ENCODE assay signal across 41 mouse cellular contexts in the genomic region with DNA sequence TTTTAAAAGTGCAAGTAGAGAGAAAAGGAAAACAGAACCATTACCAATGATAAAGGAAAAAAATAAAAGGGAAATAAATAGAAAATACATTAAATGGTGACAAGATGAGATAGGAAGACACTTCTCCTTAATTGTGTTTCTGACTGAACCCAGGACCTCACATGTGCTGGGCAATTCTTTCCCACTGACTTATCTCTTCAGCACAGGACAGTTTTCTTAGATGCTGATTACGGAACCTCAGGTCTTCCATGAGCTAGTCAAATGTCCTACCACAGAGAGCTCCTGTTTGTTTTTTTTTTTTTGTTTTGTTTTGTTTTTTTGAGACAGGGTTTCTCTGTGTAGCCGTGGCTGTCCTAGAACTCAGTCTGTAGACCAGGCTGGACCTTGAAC. TPM values are rescaled to one million over a fixed set of nuclear protein-coding genes. Genes with fewer than 3 reads are reported as not detected.
DNase-seq lines count a peak whose midpoint lies in the region; ATAC-seq lines count a peak whose summit lies in the region.
"Had no signal": no experiment of that assay in that cellular context is flagged by ENCODE, and none has a peak within 500 bp of the region (broad histone marks: within the 10 kb centered on the region; RNA-seq: fewer than 3 reads in every experiment).

No protein-coding gene starts in this region.

- H3K36me3 ChIP-seq in heart, embryonic 11.5 days (ENCODE audit: control insufficient read depth, insufficient read depth, low read length), result no peaks in the 10 kb centered on the region
- no peaks in the 10 kb centered on the region for H3K36me3 ChIP-seq in liver, embryonic 11.5 days (ENCODE audit: control insufficient read depth, insufficient read depth, low read length)
- no peaks in the 10 kb centered on the region for H3K36me3 ChIP-seq in liver, embryonic 16.5 days (ENCODE audit: control insufficient read depth, insufficient read depth)
- H3K36me3 ChIP-seq: embryonic facial prominence, embryonic 13.5 days; forebrain, embryonic 12.5 days; heart, embryonic 13.5 days; limb, embryonic 12.5 days had no signal

- ATAC-seq in heart, embryonic 11.5 days (replicated peaks; ENCODE audit: insufficient number of reproducible peaks, low FRiP score, low TSS enrichment), result peak; percentile 55; the same call in 1 of the 2 replicates
- peak; percentile 92 for ATAC-seq in liver, embryonic 11.5 days (replicated peaks; ENCODE audit: low FRiP score)
- peak; percentile 90 for ATAC-seq in liver, embryonic 16.5 days (ENCODE audit: low read depth)
- ATAC-seq: forebrain, postnatal 0 days; intestine, postnatal 0 days; midbrain, embryonic 16.5 days had no signal

- no peak overlapping the region for H3K27ac ChIP-seq in heart, embryonic 11.5 days (ENCODE audit: low read depth, low read length)
- peak overlapping the region; percentile 79; the same call in 1 of the 2 replicates for H3K27ac ChIP-seq in liver, embryonic 11.5 days (ENCODE audit: low read depth, low read length)
- peak overlapping the region; percentile 82 for H3K27ac ChIP-seq in liver, embryonic 16.5 days (ENCODE audit: low read length)
- H3K27ac ChIP-seq: embryonic facial prominence, embryonic 13.5 days; forebrain, embryonic 12.5 days; heart, embryonic 13.5 days; hindbrain, embryonic 14.5 days; limb, embryonic 12.5 days had no signal

- no peaks in the 10 kb centered on the region for H3K4me1 ChIP-seq in heart, embryonic 11.5 days (ENCODE audit: control insufficient read depth, insufficient read depth, low read length)
- no peaks in the 10 kb centered on the region; the same call in none of the 2 replicates for H3K4me1 ChIP-seq in liver, embryonic 11.5 days (replicated peaks; ENCODE audit: control insufficient read depth, insufficient read depth, low read length)
- H3K4me1 ChIP-seq in liver, embryonic 16.5 days (ENCODE audit: control insufficient read depth, low read depth, low read length), result peaks cover 8% of the 10 kb centered on the region
- H3K4me1 ChIP-seq: embryonic facial prominence, embryonic 13.5 days; forebrain, embryonic 12.5 days; limb, embryonic 12.5 days had no signal

- whole genome bisulfite sequencing in heart, embryonic 11.5 days (ENCODE audit: insufficient replicate concordance), result 76% methylated on average over 2 of the region's 2 CpGs
- 48% methylated on average over 2 of the region's 2 CpGs for WGBS in liver, embryonic 11.5 days
- WGBS in liver, embryonic 16.5 days (ENCODE audit: insufficient replicate concordance), result 46% methylated on average over 2 of the region's 2 CpGs

- no peak overlapping the region for H3K4me3 ChIP-seq in heart, embryonic 11.5 days (ENCODE audit: low read depth, low read length)
- H3K4me3 ChIP-seq in liver, embryonic 11.5 days (ENCODE audit: low read depth, low read length), result no peak overlapping the region
- no peak overlapping the region for H3K4me3 ChIP-seq in liver, embryonic 16.5 days (ENCODE audit: low read depth, low read length)
- H3K4me3 ChIP-seq: embryonic facial prominence, embryonic 13.5 days; erythroblast, embryonic 14.5 days; forebrain, embryonic 12.5 days; heart, embryonic 13.5 days; limb, embryonic 12.5 days had no signal

- H3K4me2 ChIP-seq in heart, embryonic 11.5 days, result no peak overlapping the region
- H3K4me2 ChIP-seq in liver, embryonic 11.5 days, result peak overlapping the region; percentile 31; the same call in 1 of the 2 replicates
- peak overlapping the region; percentile 36 for H3K4me2 ChIP-seq in liver, embryonic 16.5 days (ENCODE audit: low read depth, low read length)
- H3K4me2 ChIP-seq: embryonic facial prominence, embryonic 13.5 days; forebrain, embryonic 12.5 days; heart, embryonic 13.5 days; hindbrain, embryonic 14.5 days; limb, embryonic 12.5 days; midbrain, embryonic 11.5 days had no signal

- no peak overlapping the region for H3K9ac ChIP-seq in heart, embryonic 11.5 days (ENCODE audit: low read depth, low read length)
- no peak overlapping the region for H3K9ac ChIP-seq in liver, embryonic 11.5 days (ENCODE audit: low read depth, low read length)
- H3K9ac ChIP-seq in liver, embryonic 16.5 days (ENCODE audit: low read depth, low read length), result no peak overlapping the region
- H3K9ac ChIP-seq: embryonic facial prominence, embryonic 13.5 days; forebrain, embryonic 12.5 days; forebrain, postnatal 0 days; heart, embryonic 13.5 days; hindbrain, embryonic 14.5 days; limb, embryonic 12.5 days had no signal

- no peaks in the 10 kb centered on the region for H3K27me3 ChIP-seq in heart, embryonic 11.5 days (ENCODE audit: control insufficient read depth, insufficient read depth, low read length)
- no peaks in the 10 kb centered on the region; the same call in 1 of the 2 replicates for H3K27me3 ChIP-seq in liver, embryonic 11.5 days (replicated peaks; ENCODE audit: control insufficient read depth, insufficient read depth, low read length)
- no peaks in the 10 kb centered on the region for H3K27me3 ChIP-seq in liver, embryonic 16.5 days (ENCODE audit: control insufficient read depth, insufficient read depth, low read depth, low read length)
- H3K27me3 ChIP-seq: CH12.LX; heart, embryonic 13.5 days had no signal

- no peak for DNase-seq in heart, adult 8-10 months (ENCODE audit: low spot score)
- DNase-seq in liver, embryonic 11.5 days (ENCODE audit: low spot score), result no peak
- DNase-seq in heart, adult 9 months (ENCODE audit: low spot score in 2 of 2), result no peak
- DNase-seq in left cerebral cortex, adult 9 months (ENCODE audit: low spot score in 2 of 2), result no peak
- no peak for DNase-seq in embryo, embryonic 10.5 days (ENCODE audit: low spot score)
- no peak for DNase-seq in frontal cortex, postnatal 14 days (ENCODE audit: low spot score in 2 of 2)
- DNase-seq: adrenal gland, adult 2 months; cerebellum, adult 9-10 months; cerebellum, postnatal 36 days; forebrain, postnatal 0 days; gastrocnemius, postnatal 14 days; heart, postnatal 10 days; kidney, adult 9 months; kidney, postnatal 10 days; lung, adult 2 months; lung, postnatal 14 days; right cerebral cortex, adult 18-20 months; spleen, adult 18-20 months; thymus, postnatal 14 days had no signal

- no peaks in the 10 kb centered on the region for H3K9me3 ChIP-seq in heart, embryonic 11.5 days (replicated peaks; ENCODE audit: control insufficient read depth, low read length)
- no peaks in the 10 kb centered on the region; the same call in 1 of the 2 replicates for H3K9me3 ChIP-seq in liver, embryonic 11.5 days (ENCODE audit: control insufficient read depth, low read length)
- H3K9me3 ChIP-seq in liver, embryonic 16.5 days (replicated peaks; ENCODE audit: control insufficient read depth, low read length), result 0 out of 2 replicates have a peak, but pooled peaks cover 2% of the 10 kb centered on the region
- H3K9me3 ChIP-seq: embryonic facial prominence, embryonic 13.5 days; forebrain, embryonic 12.5 days; limb, embryonic 12.5 days had no signal

RNA-seq across cellular contexts. Expression of a gene that starts 10.9 kb away (rescaled TPM):
- polyA plus RNA-seq in heart, embryonic 11.5 days (2014; fragmentation: Nextera tagmentation; extraction: Ambion mirVana), result 1.3 and 2.2 TPM in 2 replicates
- total RNA-seq in heart, adult 8-10 months (2022), result 100 to 1,000 TPM; 144 to 186 (median 154) TPM
- not detected in 2 replicates for polyA plus RNA-seq in liver, embryonic 11.5 days (2014; fragmentation: Nextera tagmentation; extraction: Ambion mirVana)
- polyA plus RNA-seq in liver, embryonic 16.5 days (2015; fragmentation: Nextera tagmentation; extraction: Ambion mirVana), result 0.08 and 0.11 TPM in 2 replicates
- total RNA-seq: CH12.LX; forebrain, postnatal 0 days; hematopoietic stem cell, adult 5-6 weeks had no signal
- polyA plus RNA-seq: C2C12; embryonic facial prominence, embryonic 13.5 days; erythroblast, embryonic 14.5 days; forebrain, embryonic 12.5 days; hindbrain, embryonic 14.5 days; limb, embryonic 12.5 days; midbrain, embryonic 11.5 days; midbrain, embryonic 16.5 days; neural tube, embryonic 11.5 days had no signal

RNA-seq across cellular contexts. Expression of a gene that starts 28.1 kb away (rescaled TPM):
- polyA plus RNA-seq in heart, embryonic 11.5 days (2014; fragmentation: Nextera tagmentation; extraction: Ambion mirVana), result 10.0 and 11.2 TPM in 2 replicates
- total RNA-seq in heart, adult 8-10 months (2022), result 1 to 10 TPM; 1.4 to 2.4 (median 2.0) TPM
- 28.1 and 31.9 TPM in 2 replicates for polyA plus RNA-seq in liver, embryonic 11.5 days (2014; fragmentation: Nextera tagmentation; extraction: Ambion mirVana)
- polyA plus RNA-seq in liver, embryonic 16.5 days (2015; fragmentation: Nextera tagmentation; extraction: Ambion mirVana), result 10.5 and 12.3 TPM in 2 replicates

RNA-seq across cellular contexts. Expression of a gene that starts 58.5 kb away (rescaled TPM):
- polyA plus RNA-seq in heart, embryonic 11.5 days (2014; fragmentation: Nextera tagmentation; extraction: Ambion mirVana), result 0.14 TPM in 1 of 2 replicates, not detected in the other
- not detected for total RNA-seq in heart, adult 8-10 months (2022)
- 0.25 and 0.38 TPM in 2 replicates for polyA plus RNA-seq in liver, embryonic 11.5 days (2014; fragmentation: Nextera tagmentation; extraction: Ambion mirVana)
- 0.11 TPM in 1 of 2 replicates, not detected in the other for polyA plus RNA-seq in liver, embryonic 16.5 days (2015; fragmentation: Nextera tagmentation; extraction: Ambion mirVana)
- total RNA-seq: adrenal gland, adult 2 months; CH12.LX; ES-E14; forebrain, postnatal 0 days; gastrocnemius, postnatal 14 days; granulocyte monocyte progenitor cell, adult 5-6 weeks; heart, postnatal 10 days; hematopoietic stem cell, adult 5-6 weeks; left cerebral cortex, postnatal 14 days; neutrophil, adult 5-6 weeks had no signal
- polyA plus RNA-seq: adrenal gland, adult 2 months; C2C12; erythroblast, embryonic 14.5 days; forebrain, postnatal 0 days; heart, embryonic 13.5 days; hindbrain, embryonic 14.5 days; intestine, postnatal 0 days; large intestine, adult 2 months; lung, adult 2 months; midbrain, embryonic 16.5 days; stomach, embryonic 16.5 days; urinary bladder, adult 2 months had no signal
